Mouse (Mus musculus) ES-Bruce4 (cell line): Measurements from ENCODE around the gene C3. TPM values are rescaled to one million over a fixed set of nuclear protein-coding genes. Genes with fewer than 3 reads are reported as not detected.

ENCODE experiments used
- H3K27ac ChIP-seq: 2 replicates; pipeline ENCODE4 v1.5.1; 2012; ENCODE audit warnings: low read length, inconsistent platforms; ENCODE audit not compliant: insufficient read depth
- H3K27me3 ChIP-seq: 2 replicates; pipeline ENCODE4 v1.6.1; 2012; ENCODE audit warnings: mild to moderate bottlenecking, low read length, inconsistent platforms; ENCODE audit not compliant: control insufficient read depth, poor library complexity, insufficient read depth, severe bottlenecking
- H3K36me3 ChIP-seq: 2 replicates; pipeline ENCODE4 v1.6.1; 2012; ENCODE audit warnings: inconsistent platforms, mild to moderate bottlenecking, low read length, moderate library complexity; ENCODE audit not compliant: control insufficient read depth, poor library complexity, insufficient read depth, severe bottlenecking
- H3K4me1 ChIP-seq: one replicate; pipeline ENCODE4 v1.8.1; 2011; ENCODE audit warnings: low read length; ENCODE audit not compliant: control insufficient read depth, insufficient read depth
- H3K4me3 ChIP-seq: 2 replicates; pipeline ENCODE4 v1.5.1; 2011; ENCODE audit warnings: low read depth, mild to moderate bottlenecking, low read length
- H3K9ac ChIP-seq: 2 replicates; pipeline ENCODE4 v1.6.1; 2012; ENCODE audit warnings: low read depth, mild to moderate bottlenecking, inconsistent platforms; ENCODE audit not compliant: poor library complexity, severe bottlenecking
- H3K9me3 ChIP-seq: replicated peaks from 2 replicates; pipeline ENCODE4 v1.6.1; 2012; ENCODE audit warnings: mild to moderate bottlenecking, low read length, inconsistent platforms; ENCODE audit not compliant: control insufficient read depth, poor library complexity, insufficient read depth, severe bottlenecking
- CTCF ChIP-seq: IDR thresholded peaks from one replicate; pipeline ENCODE4 v1.8.1; 2011; ENCODE audit warnings: low read depth, low read length
- EP300 ChIP-seq: IDR thresholded peaks from 2 replicates; pipeline ENCODE4 v1.6.1; 2011; ENCODE audit warnings: low read depth, low read length; ENCODE audit not compliant: insufficient read depth
- POLR2A ChIP-seq: IDR thresholded peaks from one replicate; pipeline ENCODE4 v1.8.1; 2011; ENCODE audit warnings: low read length; ENCODE audit not compliant: insufficient read depth
- polyA plus RNA-seq: library from polyadenylated mRNA; stranded (reverse); fragments of >200 nt; gene quantifications from 2 replicates; pipeline ENCODE4 v1.2.4, GENCODE M21; 2011; ENCODE audit warnings: low read depth; ENCODE audit not compliant: missing spikeins, insufficient read depth, insufficient read length

C3 gene
- polyA plus RNA-seq, 1 experiment = 0.94 TPM

GRCm38 (mm10) chr17:57248201-57248699 is 20.3 kb upstream of the C3 start, which contains the start of gene Gpr108:
Gene Gpr108, minus strand, starts transcription at chr17:57248446.
- no peaks in the 10 kb centered on the region for H3K9me3 ChIP-seq
- H3K4me1 ChIP-seq = no peaks in the 10 kb centered on the region
- no peaks in the 10 kb centered on the region for H3K27me3 ChIP-seq
- peaks cover 3% of the 10 kb centered on the region; the same call in 1 of the 2 replicates for H3K36me3 ChIP-seq
- peak within 1 kb of the TSS; percentile 89 for H3K4me3 ChIP-seq
- peak; percentile 86 for TF ChIP-seq CTCF
- no peak for TF ChIP-seq EP300
- H3K27ac ChIP-seq = no peak within 1 kb of the TSS
- peak within 1 kb of the TSS; percentile 81 for H3K9ac ChIP-seq

GRCm38 (mm10) chr17:57247393-57248200 is 19.7 kb upstream of the C3 start:
- Histone ChIP-seq H3K27ac (no peak overlapping the region), H3K9me3 (no peaks in the 10 kb centered on the region), H3K9ac (peak overlapping the region; percentile 69), H3K4me3 (peak overlapping the region; percentile 89), H3K27me3 (no peaks in the 10 kb centered on the region), H3K36me3 (no peaks in the 10 kb centered on the region), H3K4me1 (no peaks in the 10 kb centered on the region)
- no peak for TF ChIP-seq CTCF
- TF ChIP-seq EP300 = no peak
- no peak for TF ChIP-seq POLR2A

GRCm38 (mm10) chr17:57246663-57247392 is 18.9 kb upstream of the C3 start:
- Histone ChIP-seq H3K9ac (peak overlapping the region; percentile 69), H3K36me3 (no peaks in the 10 kb centered on the region), H3K4me1 (no peaks in the 10 kb centered on the region), H3K4me3 (peak overlapping the region; percentile 86), H3K9me3 (no peaks in the 10 kb centered on the region), H3K27me3 (no peaks in the 10 kb centered on the region), H3K27ac (no peak overlapping the region)
- TF ChIP-seq EP300 (no peak), POLR2A (no peak), CTCF (no peak)

GRCm38 (mm10) chr17:57245311-57245929 is 17.5 kb upstream of the C3 start:
- no peak overlapping the region for H3K9ac ChIP-seq
- no peaks in the 10 kb centered on the region for H3K36me3 ChIP-seq
- no peak for TF ChIP-seq EP300
- TF ChIP-seq POLR2A = no peak
- TF ChIP-seq CTCF = no peak
- no peak overlapping the region for H3K4me3 ChIP-seq
- H3K27me3 ChIP-seq = no peaks in the 10 kb centered on the region
- H3K27ac ChIP-seq = no peak overlapping the region
- H3K9me3 ChIP-seq = no peaks in the 10 kb centered on the region
- no peaks in the 10 kb centered on the region for H3K4me1 ChIP-seq

- H3K27me3 ChIP-seq = no peaks in the 10 kb centered on the region
- no peaks in the 10 kb centered on the region for H3K36me3 ChIP-seq
- no peak overlapping the region for H3K9ac ChIP-seq
- TF ChIP-seq EP300 = no peak
- TF ChIP-seq POLR2A = no peak
- TF ChIP-seq CTCF = no peak
- H3K27ac ChIP-seq = no peak overlapping the region
- H3K9me3 ChIP-seq = no peaks in the 10 kb centered on the region
- no peaks in the 10 kb centered on the region for H3K4me1 ChIP-seq
- H3K4me3 ChIP-seq = no peak overlapping the region
Observed at GRCm38 (mm10) chr17:57243650-57244370, 15.9 kb upstream of the C3 start.

GRCm38 (mm10) chr17:57237181-57237580 is 9.2 kb upstream of the C3 start:
- TF ChIP-seq EP300 (no peak), POLR2A (no peak), CTCF (no peak)
- Histone ChIP-seq H3K9me3 (no peaks in the 10 kb centered on the region), H3K4me3 (no peak overlapping the region), H3K36me3 (no peaks in the 10 kb centered on the region), H3K9ac (no peak overlapping the region), H3K27ac (no peak overlapping the region), H3K27me3 (no peaks in the 10 kb centered on the region), H3K4me1 (no peaks in the 10 kb centered on the region)
